Mouse (Mus musculus) erythroblast, embryonic 14.5 days (primary cell): ENCODE results near the gene Sgms1.

Experiments used
- GATA1 ChIP-seq: IDR thresholded peaks from 2 replicates; pipeline ENCODE4 v1.6.1; 2012; ENCODE audit warnings: low read length, inconsistent platforms, mixed read lengths
- TAL1 ChIP-seq: IDR thresholded peaks from 3 replicates; pipeline ENCODE4 v1.6.1; 2012; ENCODE audit warnings: low read length, inconsistent platforms, mixed read lengths

- no peak for TF ChIP-seq TAL1
- TF ChIP-seq GATA1: no peak
These were observed 112.7 kb downstream of the Sgms1 start for GRCm38 (mm10) chr19:32276817-32277216.
